Mouse (Mus musculus): Measurements from ENCODE around the gene Rars2. TPM values are rescaled to one million over a fixed set of nuclear protein-coding genes. Genes with fewer than 3 reads are reported as not detected.

Rars2 gene
- polyA plus RNA-seq, 1 experiment: 30.8 TPM

DNA sequence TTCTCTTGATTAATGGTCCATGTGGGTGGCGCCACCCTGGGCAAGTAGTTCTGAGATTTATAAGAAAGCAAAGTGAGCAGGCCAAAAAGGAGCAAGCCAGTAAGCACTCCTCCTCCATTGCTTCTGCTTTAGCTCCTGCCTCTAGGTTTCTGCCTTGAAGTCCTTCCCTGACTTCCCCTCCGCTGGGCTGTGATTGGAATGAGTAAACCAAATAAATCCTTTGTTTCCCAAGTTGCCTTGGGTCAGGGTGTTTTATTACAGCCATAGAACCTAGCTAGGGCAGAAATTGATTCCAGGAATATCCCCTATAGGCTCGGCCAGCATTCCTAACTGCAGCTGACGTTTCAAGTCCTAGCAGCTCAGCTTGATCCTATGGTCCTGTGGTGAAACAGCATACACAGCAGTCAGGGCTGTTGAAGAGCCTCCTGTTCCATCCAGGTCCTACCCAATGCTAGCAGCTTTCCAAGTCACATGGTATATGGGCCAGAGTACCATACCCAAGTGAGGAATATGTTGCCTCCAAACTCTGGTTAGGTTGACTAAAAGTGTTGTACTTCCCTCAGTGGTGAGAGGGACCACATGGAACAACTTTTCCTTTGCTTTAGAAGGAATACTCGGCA, 25.1 kb downstream of the Rars2 start:
- no peak for DNase-seq (ENCODE audit: extremely low spot score in 1 of 2, low spot score in 1 of 2)

DNA sequence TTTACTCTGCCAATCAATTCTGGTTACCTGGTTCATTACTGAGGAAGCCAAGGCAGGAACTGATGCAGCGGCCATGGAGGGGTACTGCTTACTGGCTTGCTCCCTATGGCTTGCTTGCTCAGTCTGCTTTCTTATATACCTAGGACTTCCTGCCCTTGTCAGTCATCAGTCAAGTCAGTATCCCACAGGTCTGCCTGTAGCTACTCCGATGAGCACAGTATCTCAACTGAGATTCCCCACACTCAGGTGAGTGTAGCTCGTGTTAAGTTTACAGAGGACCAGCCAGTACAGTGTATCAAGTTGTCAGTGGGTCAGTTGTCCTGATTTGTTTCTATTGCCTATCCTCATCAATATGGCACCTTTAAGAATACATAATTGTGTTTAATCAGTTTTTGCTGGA, 26.0 kb downstream of the Rars2 start:
- DNase-seq (ENCODE audit: extremely low spot score in 1 of 2, low spot score in 1 of 2): no peak

DNA sequence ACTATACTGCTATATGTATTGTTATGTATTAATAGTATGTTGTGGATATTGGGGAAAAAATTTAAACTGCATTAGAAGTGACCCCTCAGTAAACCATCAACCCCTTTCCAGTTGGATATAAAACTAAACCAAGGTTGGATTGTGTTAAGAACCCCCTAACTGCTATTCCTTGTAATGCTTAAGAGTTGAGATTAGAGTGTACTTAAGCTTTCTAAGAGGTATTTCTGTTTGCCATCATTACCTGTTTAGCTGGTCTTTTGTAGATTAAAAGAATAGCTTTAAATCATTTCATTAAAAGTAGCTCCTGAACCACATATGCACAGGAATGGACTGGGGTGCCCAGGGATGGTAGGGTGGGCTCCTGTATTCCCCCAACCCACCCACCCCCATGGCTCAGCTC, 30.0 kb downstream of the Rars2 start:
- no peak for DNase-seq (ENCODE audit: extremely low spot score in 1 of 2, low spot score in 1 of 2)

DNA sequence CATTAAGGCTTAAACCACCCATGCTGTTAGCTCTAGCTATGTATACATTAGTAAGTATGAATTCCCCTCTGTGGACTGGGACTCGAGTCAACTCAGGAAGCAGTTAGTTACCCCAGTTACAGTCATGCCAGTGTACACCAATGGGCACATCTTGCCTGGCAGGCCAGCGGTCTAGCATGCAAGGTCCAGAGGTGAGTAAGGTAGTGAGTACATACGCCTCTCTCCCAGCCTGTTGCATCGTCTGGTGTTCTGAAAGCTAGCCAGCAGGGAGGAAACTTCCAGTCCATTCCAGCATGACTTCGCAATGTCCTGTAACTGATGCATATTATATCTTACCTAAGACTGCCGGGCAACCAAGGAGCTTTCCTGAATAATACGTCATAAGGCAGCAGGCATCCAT, 38.4 kb downstream of the Rars2 start:
- DNase-seq (ENCODE audit: extremely low spot score in 1 of 2, low spot score in 1 of 2): no peak

DNA sequence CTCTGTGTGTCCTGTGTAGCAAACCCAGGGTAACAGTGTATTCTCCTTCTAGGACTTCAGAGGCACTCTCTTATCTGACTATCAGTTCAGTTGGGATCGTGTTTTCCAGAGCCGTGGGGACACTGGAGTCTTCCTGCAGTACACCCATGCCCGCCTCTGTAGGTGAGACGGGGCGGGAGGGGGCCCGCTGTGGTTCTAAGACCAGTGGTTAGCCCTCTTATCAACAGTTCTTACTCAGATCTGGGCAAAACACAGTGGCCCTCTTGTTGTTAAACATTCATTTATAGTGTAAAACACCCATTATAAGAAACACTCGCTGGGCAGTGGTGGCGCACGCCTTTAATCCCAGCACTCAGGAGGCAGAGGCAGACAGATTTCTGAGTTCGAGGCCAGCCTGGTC, 41.3 kb downstream of the Rars2 start:
- DNase-seq (ENCODE audit: extremely low spot score in 1 of 2, low spot score in 1 of 2): no peak

DNA sequence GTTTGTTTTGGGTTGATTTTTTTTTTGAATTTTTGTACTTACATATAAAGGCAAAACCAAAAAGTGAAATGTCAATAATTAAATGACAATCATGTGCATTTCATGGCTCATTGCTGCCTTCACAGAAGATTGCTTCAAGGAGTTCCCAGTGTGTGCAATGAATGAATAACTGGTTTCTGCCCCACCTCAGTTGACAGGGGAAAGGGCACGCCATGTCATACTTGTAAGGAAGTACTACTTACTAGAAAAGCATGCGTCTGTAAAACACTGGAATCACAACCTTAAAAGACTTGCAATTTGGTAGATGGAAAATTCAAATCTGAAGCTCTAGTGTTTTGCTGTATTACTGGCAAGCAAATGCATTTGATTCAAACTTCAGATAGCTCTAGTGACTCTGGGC, 44.3 kb downstream of the Rars2 start:
- no peak for DNase-seq (ENCODE audit: extremely low spot score in 1 of 2, low spot score in 1 of 2)

DNA sequence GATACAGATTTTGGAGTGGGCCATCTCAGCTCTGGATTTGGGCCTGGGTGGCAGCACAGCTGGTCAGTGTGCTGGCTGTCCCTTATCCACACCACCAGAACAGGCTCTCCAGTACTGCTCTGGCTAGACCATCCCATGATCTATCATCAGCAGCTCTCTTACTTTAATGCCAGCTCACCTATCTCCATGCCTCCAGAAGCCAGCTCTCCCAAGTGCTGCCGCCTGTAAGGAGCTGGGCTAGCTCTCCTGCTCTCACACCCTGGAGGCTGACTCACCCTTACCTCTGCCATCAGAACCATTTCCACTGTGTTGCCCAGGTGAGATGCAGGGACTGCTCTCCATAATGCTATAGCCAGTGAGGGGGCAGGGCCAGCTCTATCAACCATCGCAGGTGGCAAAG, 46.8 kb downstream of the Rars2 start:
- DNase-seq (ENCODE audit: extremely low spot score in 1 of 2, low spot score in 1 of 2): peak in 1 of 2 experiments; percentile 15

DNA sequence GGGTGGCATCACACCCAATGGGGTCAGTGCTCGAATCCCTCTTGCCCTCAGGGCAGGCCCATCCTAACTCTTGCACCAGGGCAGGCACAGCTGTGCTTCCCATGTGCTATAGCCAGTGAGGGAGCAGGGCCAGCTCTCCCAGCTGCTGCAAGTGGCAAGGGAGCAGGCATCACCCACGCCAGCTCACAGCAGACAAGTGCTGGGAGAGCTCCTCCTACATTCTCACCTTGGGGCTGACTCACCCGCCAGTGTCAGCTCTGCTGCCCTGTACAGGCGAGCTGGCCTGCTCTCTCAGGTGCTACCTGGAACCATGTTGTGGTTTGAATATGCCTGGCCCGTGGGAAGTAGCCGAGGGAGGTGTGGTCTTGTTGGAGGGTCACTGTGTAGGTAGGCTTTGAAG, 47.2 kb downstream of the Rars2 start:
- peak; percentile 46 to 61 for DNase-seq (ENCODE audit: extremely low spot score in 1 of 2, low spot score in 1 of 2)

DNA sequence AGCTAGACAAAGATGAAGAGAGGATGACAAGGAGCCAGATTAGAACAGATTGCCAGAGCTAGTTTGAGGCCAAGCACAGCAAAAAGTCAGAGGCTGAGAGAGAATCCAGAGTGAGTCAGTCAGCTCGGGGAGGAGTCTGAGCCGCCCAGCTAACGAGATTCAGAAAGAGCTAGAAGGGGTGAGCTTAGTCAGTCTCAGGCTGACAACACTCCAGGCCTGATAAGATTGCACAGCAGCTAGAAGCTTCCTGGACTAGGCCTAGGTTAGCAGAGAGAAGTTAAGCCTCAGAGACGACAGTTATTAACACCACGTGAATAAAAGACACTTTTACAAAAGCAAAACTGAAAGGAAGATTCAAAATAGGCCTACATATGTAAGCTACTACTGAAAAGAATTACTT, 53.2 kb downstream of the Rars2 start:
- no peak for DNase-seq (ENCODE audit: extremely low spot score in 1 of 2, low spot score in 1 of 2)

DNA sequence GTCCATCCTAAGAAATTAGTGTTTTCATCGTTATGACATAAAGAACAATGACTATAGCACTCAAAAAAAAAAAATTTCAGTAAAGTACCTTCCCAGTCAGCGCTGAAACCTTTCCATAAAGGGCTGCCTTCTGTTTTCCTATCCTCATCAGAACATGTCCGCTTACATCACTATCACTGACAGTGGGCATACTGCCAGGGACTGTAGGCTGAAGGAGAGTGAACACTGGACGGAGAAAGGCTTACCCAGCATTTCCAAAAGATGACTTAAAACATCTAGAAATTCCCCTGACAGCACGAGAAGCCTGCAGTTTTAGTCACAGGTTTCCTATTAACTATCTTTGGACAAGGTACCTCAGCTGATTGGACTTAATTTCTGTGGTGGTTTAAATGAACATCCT, 59.0 kb downstream of the Rars2 start:
- no peak for DNase-seq (ENCODE audit: extremely low spot score in 1 of 2, low spot score in 1 of 2)

DNA sequence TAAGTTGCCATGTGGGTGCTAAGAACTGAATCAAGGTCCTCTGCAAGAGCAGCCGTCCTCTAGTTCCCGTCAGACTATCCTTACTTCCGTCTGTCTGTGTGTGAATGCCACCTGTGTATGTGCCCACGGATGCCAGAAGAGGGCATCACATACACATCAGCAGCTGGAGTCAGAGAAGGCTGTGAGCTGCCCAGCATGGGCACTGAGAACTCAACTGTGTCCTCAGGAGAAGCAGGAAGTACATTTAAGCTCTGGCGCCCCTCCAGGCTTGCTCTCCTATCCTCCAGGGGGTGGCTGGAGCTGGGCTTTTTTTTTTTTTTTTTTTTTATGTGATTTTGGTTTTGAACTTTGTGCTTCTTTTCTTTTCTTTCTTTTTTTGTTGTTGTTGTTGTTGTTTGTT, 65.8 kb downstream of the Rars2 start:
- DNase-seq (ENCODE audit: extremely low spot score in 1 of 2, low spot score in 1 of 2): no peak

DNA sequence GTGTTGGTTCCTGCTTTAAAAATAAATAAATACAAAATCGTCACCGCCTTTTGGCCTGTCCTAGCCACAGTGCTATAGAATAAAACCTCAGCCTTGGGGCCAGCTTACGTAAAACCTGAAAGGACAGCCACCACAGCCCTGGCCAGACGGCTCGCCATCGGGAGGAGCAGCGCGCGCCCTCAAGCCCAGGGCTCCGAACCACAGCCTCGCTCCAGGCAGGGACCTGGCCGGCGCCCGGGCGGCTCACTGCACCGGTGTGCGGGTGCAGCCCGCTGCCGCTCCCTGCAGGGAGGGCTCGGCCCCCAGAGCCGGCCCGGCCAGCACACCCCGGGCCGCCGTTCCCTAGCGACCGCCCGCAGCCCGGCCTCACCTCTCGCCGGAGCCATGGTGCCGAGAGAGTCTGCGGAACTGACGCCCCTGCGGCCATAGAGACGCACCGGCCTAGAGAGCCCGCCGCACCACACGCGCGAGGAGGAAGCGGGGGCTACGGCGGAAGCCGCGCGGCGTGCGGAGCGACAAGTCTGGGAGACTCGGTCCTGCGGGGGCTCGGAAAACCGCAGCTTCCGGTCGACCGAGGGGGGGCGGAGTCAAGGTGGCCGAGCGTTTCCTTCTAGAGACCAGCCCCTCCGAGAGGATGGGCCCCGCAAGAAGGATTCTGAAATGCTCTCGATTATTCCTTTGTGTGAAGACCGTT, 72.3 kb downstream of the Rars2 start, which contains the start of gene Slc35a1:
TSS of gene Slc35a1 (minus strand) at position 565 of the 694 bp plus-strand sequence.
- peak; percentile 90 to 96 for DNase-seq (ENCODE audit: extremely low spot score in 1 of 2, low spot score in 1 of 2)

DNA sequence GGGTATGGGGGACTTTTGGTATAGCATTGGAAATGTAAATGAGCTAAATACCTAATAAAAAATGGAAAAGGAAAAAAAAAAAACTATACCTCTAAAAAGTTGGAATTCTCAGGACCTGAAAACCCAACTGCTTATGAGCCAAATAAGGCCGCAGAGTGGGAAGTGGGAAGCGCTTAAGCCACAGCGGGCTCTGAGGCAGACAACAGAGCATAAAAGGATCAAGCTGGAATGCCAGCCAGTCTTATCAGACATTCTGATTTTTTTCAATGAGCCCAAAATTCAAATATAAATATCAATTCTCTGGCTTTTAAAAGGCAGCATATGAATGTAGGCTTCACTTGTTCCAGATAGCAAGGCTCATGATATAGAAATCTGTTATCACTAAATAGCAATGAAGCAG, 73.3 kb downstream of the Rars2 start:
- DNase-seq (ENCODE audit: extremely low spot score in 1 of 2, low spot score in 1 of 2): no peak

DNA sequence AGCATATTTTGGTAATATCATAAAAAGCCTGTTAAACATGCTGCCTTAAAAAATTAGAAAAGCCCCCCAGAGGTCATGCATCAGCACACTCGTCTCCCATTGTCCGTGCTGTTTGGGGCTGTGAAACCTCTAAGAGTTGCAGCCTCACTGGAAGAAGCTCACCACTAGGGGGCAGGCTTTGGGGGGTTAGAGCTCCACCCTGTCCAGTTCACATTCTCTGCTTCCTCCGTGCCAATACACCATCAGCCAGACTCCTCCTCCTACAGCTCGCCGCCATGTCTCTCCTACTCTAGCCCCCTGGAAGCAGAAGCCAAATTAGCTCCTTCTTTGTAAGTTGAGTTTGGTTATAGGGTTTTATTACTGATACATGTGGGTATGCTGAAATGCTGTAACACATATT, 86.8 kb downstream of the Rars2 start:
- peak in 1 of 2 experiments; percentile 20 for DNase-seq (ENCODE audit: extremely low spot score in 1 of 2, low spot score in 1 of 2)

DNA sequence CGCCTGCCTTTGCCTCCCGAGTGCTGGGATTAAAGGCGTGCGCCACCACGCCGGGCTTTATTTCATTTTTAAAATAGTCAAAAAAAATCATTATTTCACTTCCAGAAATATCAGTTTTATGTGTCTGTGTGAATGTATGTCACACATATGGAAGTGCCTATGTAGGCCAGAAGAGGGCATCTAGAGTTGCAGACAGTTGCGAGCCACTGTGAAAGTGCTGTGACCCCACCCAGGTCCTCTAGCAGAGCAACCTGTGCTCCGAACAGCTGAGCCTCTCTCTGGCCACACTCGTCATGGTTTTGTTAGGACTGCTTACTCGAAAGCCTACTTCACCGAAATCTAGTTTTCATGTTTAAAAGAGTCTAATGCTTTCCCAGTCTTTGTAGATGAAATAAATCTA, 87.5 kb downstream of the Rars2 start:
- no peak for DNase-seq (ENCODE audit: extremely low spot score in 1 of 2, low spot score in 1 of 2)

DNA sequence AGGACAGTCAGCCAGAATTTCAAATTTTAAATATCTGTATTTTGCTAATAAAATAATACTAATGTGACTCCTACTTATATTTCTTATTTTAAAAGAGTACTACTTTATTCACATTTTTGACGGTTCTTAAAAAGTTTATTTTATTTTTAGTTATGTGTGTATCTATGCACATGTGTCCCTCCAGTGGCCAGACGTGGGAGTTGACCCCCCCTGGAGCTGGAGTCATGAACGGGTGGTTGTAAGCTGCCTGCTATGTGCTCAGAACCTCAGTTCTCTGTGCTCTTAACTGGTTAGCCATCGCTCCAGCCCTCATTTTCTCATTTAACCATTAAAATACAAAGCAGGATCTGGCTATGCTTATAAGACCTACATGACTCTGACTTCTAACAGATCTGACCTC, 88.3 kb downstream of the Rars2 start:
- no peak for DNase-seq (ENCODE audit: extremely low spot score in 1 of 2, low spot score in 1 of 2)

DNA sequence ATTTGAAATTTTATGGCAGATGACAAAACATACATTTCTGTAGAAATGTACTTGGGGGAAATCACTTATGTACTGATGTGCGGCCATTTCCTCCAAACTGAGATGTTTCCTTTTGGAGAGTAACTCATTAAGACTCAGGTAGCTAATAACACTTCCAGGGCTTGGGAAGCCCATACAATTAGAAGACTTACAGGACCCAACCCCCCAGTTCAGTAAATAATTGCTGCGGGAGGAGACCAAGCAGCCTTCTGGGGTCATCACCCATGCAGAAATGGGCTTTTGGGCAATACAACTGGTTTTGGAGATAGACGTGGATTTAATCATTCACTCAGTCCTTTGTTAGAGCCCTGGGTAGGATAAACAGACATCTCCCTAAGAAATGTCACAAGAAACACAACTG, 92.5 kb downstream of the Rars2 start:
- DNase-seq (ENCODE audit: extremely low spot score in 1 of 2, low spot score in 1 of 2): no peak

DNA sequence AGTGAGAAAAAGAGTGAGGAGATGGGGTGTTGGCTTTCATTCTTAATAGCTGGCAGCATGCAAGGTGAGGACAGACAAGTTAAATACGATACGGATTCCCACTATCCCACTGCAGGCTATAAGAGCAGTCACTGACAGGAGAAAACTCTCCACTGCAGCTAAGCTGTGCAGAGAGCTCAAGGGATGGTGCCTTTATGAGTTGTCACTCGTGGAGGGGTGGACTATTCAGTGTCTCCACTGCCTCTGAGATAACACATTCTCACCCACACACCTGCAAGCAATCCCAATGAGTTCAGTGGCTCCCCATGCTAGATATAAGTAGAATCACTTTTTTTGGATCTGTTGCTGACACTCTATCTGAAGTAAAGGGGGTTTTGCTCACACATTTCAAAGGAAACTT, 93.4 kb downstream of the Rars2 start:
- DNase-seq (ENCODE audit: extremely low spot score in 1 of 2, low spot score in 1 of 2): peak; percentile 29 to 44

Data from frontal cortex, adult 2 months (tissue).